Mouse (Mus musculus): ENCODE measurements at regions not wholly inside any gene's neighbourhood (a gene's known extent, or its start where the extent isn't known, plus 50 kb on each side); places are given as distances from the start of the nearest gene placed in this dataset.

GRCm38 (mm10) chrX:9738904-9739303 is 76.1 kb upstream of the Dynlt3 start:
- no peak for DNase-seq

DNA sequence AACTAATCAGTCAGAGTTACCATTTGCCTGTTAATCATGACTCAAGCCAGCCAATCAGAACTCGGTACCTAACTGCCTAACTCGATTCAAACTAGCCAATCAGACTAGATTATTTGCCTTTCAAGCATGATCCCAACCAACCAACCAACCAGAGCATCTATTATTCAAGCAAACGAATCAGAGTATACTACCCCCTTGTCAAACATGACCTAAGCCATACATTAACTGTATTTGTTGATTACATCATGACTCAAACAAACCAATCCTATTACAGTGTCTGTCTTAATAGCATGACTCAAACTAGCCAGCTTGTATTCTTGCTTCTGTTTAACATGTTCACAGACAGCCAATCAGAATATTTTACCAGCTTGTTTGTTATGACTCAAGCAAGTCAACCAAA is 79.7 kb upstream of the Dynlt3 start:
- no peak for DNase-seq

GRCm38 (mm10) chrX:9747305-9747938 is 84.6 kb upstream of the Dynlt3 start:
- peak; percentile 39 to 57 for DNase-seq

DNA sequence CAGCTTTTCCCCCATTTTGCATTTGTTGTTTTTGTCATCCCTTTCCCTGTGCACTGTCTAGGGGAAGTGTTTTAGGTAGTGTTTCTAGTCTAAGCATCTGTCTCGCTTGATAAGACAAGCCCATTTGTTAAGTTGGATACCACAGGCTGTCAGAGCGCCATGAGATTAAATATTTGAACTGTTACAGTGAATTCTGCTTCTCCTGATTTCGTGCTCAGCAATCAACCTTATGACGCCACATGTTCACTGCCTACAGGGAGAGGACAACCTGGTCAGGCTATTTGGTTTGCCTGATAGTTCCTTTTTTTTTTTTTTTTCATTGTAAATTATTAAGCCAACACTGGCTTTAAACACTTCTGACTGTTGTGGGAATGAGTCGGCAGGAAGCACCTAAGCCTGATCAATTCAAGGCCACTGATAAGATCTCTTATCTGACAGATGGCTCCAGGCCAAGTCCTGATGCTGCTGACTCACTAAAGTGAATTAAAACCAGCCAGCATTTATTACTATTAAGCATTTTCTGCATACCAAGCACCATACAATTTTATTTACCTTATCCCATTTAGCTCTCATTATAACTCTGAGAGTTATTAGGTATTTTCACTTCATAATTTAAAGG is 90.3 kb upstream of the Dynlt3 start:
- DNase-seq, result no peak

DNA sequence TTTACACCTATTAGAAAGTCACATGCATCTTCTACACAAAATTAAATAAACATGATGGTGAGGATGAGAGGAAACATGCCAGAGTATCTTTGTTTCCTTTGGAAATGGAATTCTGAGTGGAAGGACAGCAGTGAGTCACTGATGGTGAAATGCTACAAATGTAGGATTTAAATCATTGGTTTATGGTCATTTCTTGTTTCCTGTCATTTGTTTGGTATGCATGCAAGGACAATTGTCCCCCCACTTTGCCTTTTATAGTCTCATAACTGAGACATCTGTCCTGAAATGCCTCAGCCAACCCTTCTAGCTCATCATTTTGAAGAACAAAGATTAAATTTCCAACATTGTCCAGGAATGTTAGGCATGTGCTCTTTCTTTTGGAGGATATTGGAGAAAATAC is 77.2 kb upstream of the Hypm start:
- DNase-seq, result no peak

DNA sequence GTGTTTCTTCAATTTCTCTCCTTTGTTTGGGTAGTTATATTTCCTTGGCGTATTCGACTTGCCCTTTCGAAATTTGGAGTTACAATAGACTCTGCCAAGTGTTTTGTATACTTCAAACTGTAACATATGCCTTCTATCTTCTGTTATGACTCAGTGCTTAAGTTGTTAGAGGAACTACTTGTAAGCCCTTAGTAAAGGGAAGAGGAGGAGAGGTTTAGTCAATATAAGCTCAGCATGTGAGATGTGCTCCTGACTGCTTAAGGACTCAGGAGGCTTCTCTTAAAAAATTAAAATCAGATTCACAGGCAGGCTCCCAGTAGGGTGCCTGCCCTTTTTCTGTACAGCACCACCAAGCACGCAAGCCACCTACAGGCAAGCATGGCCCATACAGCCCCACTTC is 69.2 kb upstream of the Hypm start:
- no peak for DNase-seq

GRCm38 (mm10) chrX:9789542-9789941 is 57.2 kb upstream of the Hypm start:
- no peak for DNase-seq
